Mouse (Mus musculus) activated CD4-positive, CD25-positive, alpha-beta regulatory T cell, adult 4 months (primary cell): Measurements from ENCODE around the gene Soga3. TPM values are rescaled to one million over a fixed set of nuclear protein-coding genes. Genes with fewer than 3 reads are reported as not detected.

Source experiments
- ATAC-seq: one replicate; pipeline ENCODE4 v1.8.0; 2017
- polyA plus RNA-seq, 2 experiments: library from polyadenylated mRNA; unstranded; fragments of 100-300 nt; shearing (Covaris generic); gene quantifications; one replicate each; pipeline ENCODE4 v1.2.1; 2017

The Soga3 gene
- polyA plus RNA-seq, 2 experiments from 2014 or later = not detected

- no peak for ATAC-seq
Observed at GRCm38 (mm10) chr10:29211453-29211852, 67.8 kb downstream of the Soga3 start, which contains the start of gene 9330159F19Rik. Gene 9330159F19Rik, plus strand, starts transcription at chr10:29211606.

DNA sequence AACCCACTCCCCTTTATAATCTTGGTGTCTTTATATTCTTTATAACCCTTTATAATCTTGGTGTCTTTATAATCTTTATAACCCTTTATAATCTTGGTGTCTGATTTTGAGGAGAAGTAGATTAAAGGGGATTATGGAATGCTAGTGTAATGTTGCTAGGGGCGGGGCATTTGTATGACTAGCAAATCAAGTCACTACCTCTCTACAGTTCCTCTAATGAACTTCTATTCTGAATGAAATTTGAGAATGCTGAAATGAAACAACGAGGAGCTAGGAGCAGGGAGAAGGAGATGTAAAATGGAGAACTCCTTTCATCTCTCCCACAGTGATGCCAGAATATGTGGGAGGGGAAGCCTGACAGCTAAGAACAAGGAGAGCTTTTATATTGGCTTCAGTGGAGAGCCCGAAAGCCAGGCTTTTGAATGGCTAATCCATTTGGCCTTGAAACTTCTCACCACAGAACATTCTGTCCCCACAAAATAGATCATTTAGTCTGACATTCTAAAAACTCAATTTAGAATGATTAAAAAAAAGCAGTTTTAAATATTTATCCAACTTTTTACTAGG lies 70.0 kb downstream of the Soga3 start:
- no peak for ATAC-seq

DNA sequence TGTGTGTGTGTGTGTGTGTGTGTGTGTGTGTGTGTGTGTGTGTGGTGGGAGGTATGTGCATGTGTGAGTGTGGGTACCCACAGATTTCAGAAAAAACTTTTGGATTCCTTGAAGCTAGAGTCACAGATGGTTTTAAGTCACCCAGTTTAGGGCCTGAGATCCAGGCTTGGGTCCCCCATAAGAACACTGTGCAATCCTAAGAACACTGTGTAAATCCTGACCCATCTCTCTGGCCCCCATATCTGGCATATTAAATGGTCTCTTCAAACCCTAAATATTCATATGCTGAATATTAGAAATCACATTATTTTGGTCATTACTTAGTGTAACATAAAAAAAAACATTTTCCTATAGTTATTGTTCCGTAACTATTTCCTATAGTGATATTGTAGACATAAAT lies 73.3 kb downstream of the Soga3 start:
- ATAC-seq = no peak

DNA sequence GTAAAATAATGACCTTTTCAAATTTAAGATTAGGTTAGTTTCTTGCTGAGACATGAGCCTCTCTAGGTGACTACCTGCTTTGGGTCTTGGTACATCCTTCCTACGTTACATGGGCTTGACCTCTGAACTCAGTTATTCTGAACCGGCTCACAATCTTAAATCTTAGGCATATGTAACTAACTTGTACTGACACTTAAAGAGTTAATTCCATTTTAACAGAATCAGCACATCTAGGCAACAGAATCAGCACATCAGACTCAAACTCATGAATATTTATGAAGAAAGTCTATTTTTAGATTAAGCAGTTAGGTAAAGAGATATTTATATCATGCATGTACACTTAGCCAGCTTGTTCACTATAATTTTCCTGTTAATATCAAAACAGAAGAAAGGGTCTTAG lies 73.8 kb downstream of the Soga3 start:
- ATAC-seq = no peak

DNA sequence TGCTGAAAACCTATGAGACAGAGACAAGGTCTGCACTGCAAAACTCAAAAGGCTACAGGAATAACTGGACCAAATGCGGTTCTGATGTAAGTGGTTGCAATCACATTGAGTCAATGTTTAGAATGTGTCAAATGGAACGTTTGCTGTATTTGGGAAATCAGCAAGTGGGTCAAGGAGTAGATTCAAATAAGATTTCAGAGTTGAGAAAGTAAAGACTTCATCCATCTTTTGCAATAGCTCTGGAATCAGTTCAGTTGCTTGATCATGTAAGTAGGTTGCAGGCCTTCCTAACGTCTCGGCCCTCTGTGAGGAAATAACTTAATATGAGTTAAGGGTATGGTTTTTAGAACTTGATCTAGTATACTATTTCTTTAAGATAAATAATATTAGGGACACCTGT lies 81.7 kb downstream of the Soga3 start:
- ATAC-seq = no peak

DNA sequence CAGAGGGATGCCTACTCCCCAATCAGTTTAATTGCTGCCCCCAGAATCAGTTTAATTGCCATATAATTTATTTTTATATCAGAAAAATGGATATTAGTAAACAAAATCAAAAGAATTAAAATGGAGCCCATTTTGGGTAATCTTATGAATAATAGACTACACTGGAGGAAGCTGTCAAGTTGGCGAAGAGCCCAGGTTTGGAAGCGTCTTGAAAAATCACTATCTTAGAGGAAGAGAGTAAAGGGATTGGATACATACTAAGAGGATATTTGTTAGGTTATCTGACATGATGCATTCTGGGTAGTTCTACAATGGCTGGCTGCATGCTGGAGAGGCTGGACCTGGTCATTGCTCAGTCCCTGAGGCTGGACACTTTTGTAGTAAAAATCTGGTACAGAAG lies 87.6 kb downstream of the Soga3 start:
- ATAC-seq = no peak

Other genes with a start within 250 kb of the Soga3 start
- not detected for gene 2310057J18Rik, start 157.5 kb upstream of the Soga3 start, polyA plus RNA-seq
- gene Gm49353, start 55.1 kb downstream of the Soga3 start, polyA plus RNA-seq = not detected
- under 1 TPM in 1 of 2 experiments, not detected in 1; 0.17 TPM for gene 9330159F19Rik, start 67.8 kb downstream of the Soga3 start, polyA plus RNA-seq
- gene Echdc1, start 169.3 kb downstream of the Soga3 start, polyA plus RNA-seq = 10 to 100 TPM; 21.7 to 29.4 TPM
- gene Rnf146, start 218.6 kb downstream of the Soga3 start, polyA plus RNA-seq = 10 to 100 TPM; 60.3 to 63.4 TPM